Mouse (Mus musculus) midbrain, embryonic 15.5 days (tissue): ENCODE data around the gene Spop. TPM values are rescaled to one million over a fixed set of nuclear protein-coding genes. Genes with fewer than 3 reads are reported as not detected.

ENCODE experiments used
- ATAC-seq: fragments of 200-750 bp; cut with Nextera tagmentation; replicated peaks from 2 replicates; pipeline ENCODE4 v1.8.0; 2017; ENCODE audit warnings: moderate TSS enrichment
- H3K27ac ChIP-seq: fragments of 300-500 bp; sonication (generic); 2 replicates; pipeline ENCODE4 v1.5.1; 2015; ENCODE audit warnings: mild to moderate bottlenecking, inconsistent platforms
- H3K27me3 ChIP-seq: fragments of 300-500 bp; sonication (generic); replicated peaks from 2 replicates; pipeline ENCODE4 v1.6.1; 2015; ENCODE audit warnings: inconsistent platforms
- H3K36me3 ChIP-seq: fragments of 300-500 bp; sonication (generic); replicated peaks from 2 replicates; pipeline ENCODE4 v1.6.1; 2015; ENCODE audit warnings: inconsistent platforms
- H3K4me1 ChIP-seq: fragments of 300-500 bp; sonication (generic); 2 replicates; pipeline ENCODE4 v1.6.1; 2015; ENCODE audit warnings: inconsistent platforms
- H3K4me2 ChIP-seq: fragments of 300-500 bp; sonication (generic); 2 replicates; pipeline ENCODE4 v1.6.1; 2015; ENCODE audit warnings: inconsistent platforms, mild to moderate bottlenecking, moderate library complexity
- H3K4me3 ChIP-seq: fragments of 300-500 bp; sonication (generic); 2 replicates; pipeline ENCODE4 v1.5.1; 2015; ENCODE audit warnings: mild to moderate bottlenecking, inconsistent platforms
- H3K9ac ChIP-seq: fragments of 300-500 bp; sonication (generic); 2 replicates; pipeline ENCODE4 v1.6.1; 2015; ENCODE audit warnings: mild to moderate bottlenecking, inconsistent platforms
- H3K9me3 ChIP-seq: fragments of 300-500 bp; sonication (generic); 2 replicates; pipeline ENCODE4 v1.6.1; 2016; ENCODE audit warnings: inconsistent platforms
- WGBS: fragments of 180-500 bp; shearing (Covaris S2); methylation state at CpG from one replicate; pipeline ENCODE4 v1.1.7; 2015; ENCODE audit warnings: mixed read lengths; 5-methylcytosine and 5-hydroxymethylcytosine counted together
- polyA plus RNA-seq: library from polyadenylated mRNA; unstranded; fragments of >200 nt; fragmentation: Nextera tagmentation; extraction: Ambion mirVana; gene quantifications from 2 replicates; pipeline ENCODE4 v1.2.1, GENCODE M21; 2015

Gene Spop
- polyA plus RNA-seq, 1 experiment from 2014 or later = 234 TPM

- no peak overlapping the region for H3K9ac ChIP-seq
- WGBS = 79% methylated on average over 11 of the region's 11 CpGs
- ATAC-seq = no peak
- no peak overlapping the region for H3K4me2 ChIP-seq
- no peaks in the 10 kb centered on the region for H3K9me3 ChIP-seq
- H3K4me1 ChIP-seq = peaks cover 3% of the 10 kb centered on the region; the same call in 1 of the 2 replicates
- peaks cover 31% of the 10 kb centered on the region for H3K36me3 ChIP-seq
- H3K27me3 ChIP-seq = no peaks in the 10 kb centered on the region
- no peak overlapping the region for H3K4me3 ChIP-seq
- H3K27ac ChIP-seq = no peak overlapping the region
These were observed 21.0 kb upstream of the Spop start for GRCm38 (mm10) chr11:95392708-95393499.

DNA sequence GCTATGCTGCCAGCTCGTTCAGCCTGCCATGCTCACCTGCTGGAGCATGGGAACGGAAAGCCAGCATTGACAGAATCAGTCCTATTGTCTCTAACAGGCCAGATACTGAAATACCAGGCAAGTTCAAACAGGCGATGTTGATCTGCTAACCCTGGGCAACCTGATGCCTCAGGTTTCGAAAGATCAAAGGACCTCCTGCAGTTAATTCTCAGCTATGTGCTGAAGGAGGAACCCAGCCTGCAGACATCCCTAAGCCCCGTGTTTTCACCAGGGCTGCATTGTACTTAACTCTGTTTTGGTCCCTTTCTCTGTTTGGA lies 20.4 kb upstream of the Spop start:
- H3K27ac ChIP-seq = no peak overlapping the region

GRCm38 (mm10) chr11:95394112-95394511 lies 19.8 kb upstream of the Spop start:
- ATAC-seq = no peak
- peaks cover 3% of the 10 kb centered on the region; the same call in 1 of the 2 replicates for H3K4me1 ChIP-seq
- H3K27ac ChIP-seq = no peak overlapping the region
- no peak overlapping the region for H3K4me2 ChIP-seq
- H3K4me3 ChIP-seq = no peak overlapping the region
- peaks cover 20% of the 10 kb centered on the region for H3K36me3 ChIP-seq
- WGBS = 53% methylated on average over 5 of the region's 5 CpGs
- no peaks in the 10 kb centered on the region for H3K27me3 ChIP-seq
- no peaks in the 10 kb centered on the region for H3K9me3 ChIP-seq
- H3K9ac ChIP-seq = no peak overlapping the region

More for the DNA sequence above, 20.4 kb upstream of the Spop start:
- Histone ChIP-seq H3K4me2 (no peak overlapping the region), H3K27me3 (no peaks in the 10 kb centered on the region), H3K9ac (no peak overlapping the region), H3K9me3 (no peaks in the 10 kb centered on the region), H3K36me3 (peaks cover 26% of the 10 kb centered on the region), H3K4me1 (peaks cover 3% of the 10 kb centered on the region; the same call in 1 of the 2 replicates), H3K4me3 (no peak overlapping the region)
- 29% methylated on average over 5 of the region's 5 CpGs for WGBS
- no peak for ATAC-seq

GRCm38 (mm10) chr11:95396548-95396947 lies 17.3 kb upstream of the Spop start:
- H3K9me3 ChIP-seq = no peaks in the 10 kb centered on the region
- H3K36me3 ChIP-seq = no peaks in the 10 kb centered on the region
- H3K4me2 ChIP-seq = no peak overlapping the region
- H3K27me3 ChIP-seq = no peaks in the 10 kb centered on the region
- H3K4me1 ChIP-seq = peaks cover 8% of the 10 kb centered on the region; the same call in 1 of the 2 replicates
- 50% methylated on average over 1 of the region's 1 CpGs for WGBS
- no peak for ATAC-seq
- H3K4me3 ChIP-seq = no peak overlapping the region
- H3K9ac ChIP-seq = no peak overlapping the region
- no peak overlapping the region for H3K27ac ChIP-seq

- no peaks in the 10 kb centered on the region for H3K36me3 ChIP-seq
- no peaks in the 10 kb centered on the region for H3K9me3 ChIP-seq
- H3K4me3 ChIP-seq = no peak overlapping the region
- 56% methylated on average over 14 of the region's 14 CpGs for WGBS
- H3K4me2 ChIP-seq = no peak overlapping the region
- ATAC-seq = no peak
- no peak overlapping the region for H3K9ac ChIP-seq
- no peaks in the 10 kb centered on the region for H3K27me3 ChIP-seq
- 0 out of 2 replicates have a peak, but pooled peaks cover 5% of the 10 kb centered on the region for H3K4me1 ChIP-seq
- no peak overlapping the region for H3K27ac ChIP-seq
These were observed 15.7 kb upstream of the Spop start for GRCm38 (mm10) chr11:95397843-95398835.

DNA sequence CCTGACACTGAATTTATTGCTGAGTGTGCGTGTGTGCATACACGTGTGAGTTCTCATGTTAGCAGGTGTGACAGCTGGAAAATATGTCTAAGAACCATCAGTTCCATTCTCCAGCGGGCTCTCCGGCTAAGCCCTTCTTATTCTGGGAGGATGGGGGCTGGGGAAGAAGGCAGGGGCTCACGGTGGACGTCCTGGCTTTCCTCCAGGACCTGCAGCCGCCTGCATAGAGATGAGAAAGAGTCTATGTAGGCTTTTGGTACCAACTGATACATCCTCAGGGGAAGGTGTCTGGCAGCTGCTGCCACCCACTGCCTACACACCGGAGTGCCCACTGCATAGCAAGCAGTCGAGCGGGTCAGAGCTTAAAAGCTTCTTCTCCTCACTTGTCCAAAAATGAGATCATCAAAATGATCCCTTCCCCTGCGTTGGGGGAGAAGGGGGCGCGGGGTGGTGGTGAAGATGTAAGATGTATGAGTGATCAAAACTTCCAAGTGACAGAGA lies 14.3 kb upstream of the Spop start:
- Histone ChIP-seq H3K9ac (no peak overlapping the region), H3K36me3 (no peaks in the 10 kb centered on the region), H3K4me2 (no peak overlapping the region), H3K4me1 (0 out of 2 replicates have a peak, but pooled peaks cover 5% of the 10 kb centered on the region), H3K9me3 (no peaks in the 10 kb centered on the region), H3K27me3 (no peaks in the 10 kb centered on the region), H3K27ac (no peak overlapping the region), H3K4me3 (no peak overlapping the region)
- ATAC-seq = no peak
- WGBS = 63% methylated on average over 13 of the region's 13 CpGs

- no peaks in the 10 kb centered on the region for H3K27me3 ChIP-seq
- no peak overlapping the region for H3K27ac ChIP-seq
- no peak overlapping the region for H3K4me2 ChIP-seq
- 0 out of 2 replicates have a peak, but pooled peaks cover 5% of the 10 kb centered on the region for H3K4me1 ChIP-seq
- no peaks in the 10 kb centered on the region for H3K36me3 ChIP-seq
- 90% methylated on average over 5 of the region's 5 CpGs for WGBS
- H3K4me3 ChIP-seq = no peak overlapping the region
- no peak for ATAC-seq
- H3K9ac ChIP-seq = no peak overlapping the region
- H3K9me3 ChIP-seq = no peaks in the 10 kb centered on the region
These were observed 12.3 kb upstream of the Spop start for GRCm38 (mm10) chr11:95401568-95401967.

DNA sequence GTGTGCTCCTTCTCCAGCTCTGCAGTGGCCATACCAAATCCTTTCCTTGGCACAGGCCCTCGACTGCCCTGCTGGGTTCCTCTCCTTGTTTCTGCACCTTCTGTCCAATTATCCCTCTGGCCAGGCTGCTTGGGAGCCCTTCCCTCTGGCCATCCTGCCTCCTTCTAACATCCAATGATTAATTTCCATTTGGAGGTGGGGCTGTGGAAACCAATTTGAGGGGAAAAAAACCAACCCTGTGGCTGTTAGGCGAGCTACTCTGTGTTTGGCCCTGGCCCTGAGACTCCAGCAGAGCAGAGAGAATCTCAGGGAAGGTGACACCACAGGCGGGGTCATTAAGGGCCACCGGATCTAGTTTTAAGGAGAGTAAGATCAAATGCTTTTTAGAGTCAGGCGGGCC lies 11.7 kb upstream of the Spop start:
- 36% methylated on average over 5 of the region's 5 CpGs for WGBS
- H3K4me1 ChIP-seq = 0 out of 2 replicates have a peak, but pooled peaks cover 5% of the 10 kb centered on the region
- ATAC-seq = no peak

DNA sequence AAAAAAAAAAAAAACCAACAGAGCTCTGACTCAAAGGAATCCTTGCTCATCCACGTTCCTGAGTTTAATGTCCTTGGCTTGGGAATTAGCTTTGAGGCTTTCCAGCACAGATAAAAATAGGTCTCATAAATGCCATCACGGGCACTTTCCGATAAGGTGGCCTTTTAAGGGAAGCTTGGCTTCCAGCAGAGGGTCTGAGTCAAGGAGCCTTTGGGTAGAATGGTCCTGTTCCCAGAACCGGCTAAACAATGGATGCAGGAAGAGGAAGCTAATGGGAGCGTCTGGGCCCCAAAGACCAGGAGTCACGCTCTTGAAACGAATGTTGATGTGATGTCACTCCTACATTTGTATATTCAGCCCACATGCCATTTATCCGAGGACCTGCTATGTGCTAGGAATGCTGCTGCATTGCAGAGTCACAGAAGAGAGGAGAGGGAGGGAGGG lies 11.2 kb upstream of the Spop start:
- Histone ChIP-seq H3K4me1 (0 out of 2 replicates have a peak, but pooled peaks cover 5% of the 10 kb centered on the region), H3K36me3 (no peaks in the 10 kb centered on the region), H3K4me2 (no peak overlapping the region), H3K27me3 (no peaks in the 10 kb centered on the region), H3K27ac (no peak overlapping the region), H3K4me3 (no peak overlapping the region), H3K9me3 (no peaks in the 10 kb centered on the region), H3K9ac (no peak overlapping the region)
- ATAC-seq = no peak
- WGBS = 35% methylated on average over 8 of the region's 8 CpGs

More for the DNA sequence above, 11.7 kb upstream of the Spop start:
- no peaks in the 10 kb centered on the region for H3K36me3 ChIP-seq
- H3K27ac ChIP-seq = no peak overlapping the region
- no peak overlapping the region for H3K4me3 ChIP-seq
- H3K27me3 ChIP-seq = no peaks in the 10 kb centered on the region
- H3K9me3 ChIP-seq = no peaks in the 10 kb centered on the region
- H3K4me2 ChIP-seq = no peak overlapping the region
- H3K9ac ChIP-seq = no peak overlapping the region

GRCm38 (mm10) chr11:95403382-95404340 lies 10.2 kb upstream of the Spop start:
- 65% methylated on average over 16 of the region's 16 CpGs for WGBS
- H3K4me2 ChIP-seq = no peak overlapping the region
- ATAC-seq = no peak
- H3K27me3 ChIP-seq = no peaks in the 10 kb centered on the region
- no peaks in the 10 kb centered on the region for H3K9me3 ChIP-seq
- no peaks in the 10 kb centered on the region for H3K36me3 ChIP-seq
- H3K27ac ChIP-seq = no peak overlapping the region
- H3K4me3 ChIP-seq = no peak overlapping the region
- H3K4me1 ChIP-seq = 0 out of 2 replicates have a peak, but pooled peaks cover 5% of the 10 kb centered on the region
- no peak overlapping the region for H3K9ac ChIP-seq

GRCm38 (mm10) chr11:95405771-95406170 lies 8.1 kb upstream of the Spop start:
- Histone ChIP-seq H3K4me3 (no peak overlapping the region), H3K27me3 (no peaks in the 10 kb centered on the region), H3K27ac (no peak overlapping the region), H3K9me3 (no peaks in the 10 kb centered on the region), H3K4me1 (no peaks in the 10 kb centered on the region), H3K4me2 (no peak overlapping the region), H3K9ac (no peak overlapping the region), H3K36me3 (no peaks in the 10 kb centered on the region)
- no peak for ATAC-seq
- WGBS = 82% methylated on average over 4 of the region's 4 CpGs
